Mouse (Mus musculus): ENCODE data around the gene Olfr1120.
"Not testable (repeated sequence)": the region's sequence is repeated elsewhere in the genome, so short reads cannot be mapped to it uniquely, and the experiment has no call there.

Gene Olfr1120

GRCm38 (mm10) chr2:87354515-87354914, at the start of gene Olfr1120:
TSS of gene Olfr1120 (plus strand) at chr2:87354815.
- DNase-seq = no peak

GRCm38 (mm10) chr2:87307281-87307680, 47.3 kb upstream of the Olfr1120 start, which contains the start of gene Olfr1118:
TSS of gene Olfr1118 (plus strand) at chr2:87307581.
- no peak for DNase-seq

GRCm38 (mm10) chr2:87360121-87360520, 5.5 kb downstream of the Olfr1120 start:
- DNase-seq = not testable (repeated sequence)

GRCm38 (mm10) chr2:87369595-87369994, 15.0 kb downstream of the Olfr1120 start, which contains the start of gene Olfr1121:
TSS of gene Olfr1121 (plus strand) at chr2:87369895.
- no peak for DNase-seq

GRCm38 (mm10) chr2:87371726-87372125, 17.1 kb downstream of the Olfr1120 start:
- no peak for DNase-seq

- DNase-seq = no peak
Observed at GRCm38 (mm10) chr2:87383935-87384334, 29.3 kb downstream of the Olfr1120 start.

- no peak for DNase-seq
Observed at GRCm38 (mm10) chr2:87385549-87385948, 30.9 kb downstream of the Olfr1120 start, which contains the start of gene Olfr1122. TSS of gene Olfr1122 (plus strand) at chr2:87385849.

GRCm38 (mm10) chr2:87393605-87394004, 39.0 kb downstream of the Olfr1120 start:
- not testable (repeated sequence) for DNase-seq

- DNase-seq = not testable (repeated sequence)
Observed at GRCm38 (mm10) chr2:87394686-87395085, 40.1 kb downstream of the Olfr1120 start.

Measured in retina, postnatal 1 day (tissue).